Mouse (Mus musculus) forebrain, postnatal 0 days (tissue): ENCODE data around the gene Serf2. TPM values are rescaled to one million over a fixed set of nuclear protein-coding genes. Genes with fewer than 3 reads are reported as not detected.

Experiments
- ATAC-seq: fragments of 200-750 bp; cut with Nextera tagmentation; 2 replicates; pipeline ENCODE4 v1.8.0; 2017; ENCODE audit warnings: mild to moderate bottlenecking, moderate library complexity
- DNase-seq: peaks from one replicate; pipeline ENCODE4 v3.0.0-alpha.2; 2015
- H3K27ac ChIP-seq: fragments of 300-500 bp; sonication (generic); 2 replicates; pipeline ENCODE4 v1.5.1; 2014; ENCODE audit warnings: low read depth, mild to moderate bottlenecking, antibody characterized with exemption, low read length, moderate library complexity, mixed read lengths
- H3K27me3 ChIP-seq: fragments of 300-500 bp; sonication (generic); 2 replicates; pipeline ENCODE4 v1.6.1; 2014; ENCODE audit warnings: mild to moderate bottlenecking, low read length, mixed read lengths; ENCODE audit not compliant: insufficient read depth
- H3K36me3 ChIP-seq: fragments of 300-500 bp; sonication (generic); 2 replicates; pipeline ENCODE4 v1.6.1; 2014; ENCODE audit warnings: mild to moderate bottlenecking, moderate library complexity; ENCODE audit not compliant: insufficient read depth
- H3K4me1 ChIP-seq: fragments of 300-500 bp; sonication (generic); 2 replicates; pipeline ENCODE4 v1.6.1; 2014; ENCODE audit warnings: antibody characterized with exemption; ENCODE audit not compliant: insufficient read depth
- H3K4me2 ChIP-seq: fragments of 300-500 bp; sonication (generic); 2 replicates; pipeline ENCODE4 v1.6.1; 2014; ENCODE audit warnings: low read depth, mild to moderate bottlenecking, moderate library complexity
- H3K4me3 ChIP-seq: fragments of 300-500 bp; sonication (generic); 2 replicates; pipeline ENCODE4 v1.5.1; 2014; ENCODE audit warnings: low read depth, low read length, mixed read lengths
- H3K9ac ChIP-seq: fragments of 300-500 bp; sonication (generic); 2 replicates; pipeline ENCODE4 v1.6.1; 2014; ENCODE audit warnings: mild to moderate bottlenecking
- H3K9me3 ChIP-seq: fragments of 300-500 bp; sonication (generic); 2 replicates; pipeline ENCODE4 v1.6.1; 2016; ENCODE audit warnings: low read length
- CTCF ChIP-seq: sonication (generic); IDR thresholded peaks from 2 replicates; pipeline ENCODE4 v1.5.1; 2016; ENCODE audit warnings: antibody characterized with exemption, control low read depth, low read depth
- WGBS: fragments of 180-500 bp; shearing (Covaris S2); extraction: QIAGEN DNeasy Blood & Tissue Kit; methylation state at CpG from one replicate; pipeline ENCODE4 v1.1.7; 2014; 5-methylcytosine and 5-hydroxymethylcytosine counted together
- polyA plus RNA-seq: library from polyadenylated mRNA; unstranded; fragments of >200 nt; fragmentation: Nextera tagmentation; extraction: Ambion mirVana; gene quantifications from 2 replicates; pipeline ENCODE4 v1.2.1, GENCODE M21; 2015
- total RNA-seq: library from RNA; depleted of rRNA; stranded (reverse); fragments of >200 nt; gene quantifications from 2 replicates; pipeline ENCODE4 v1.2.3, GENCODE M21; 2014

Serf2 gene
- total and polyA plus RNA-seq, 2 experiments from 2014 or later = 303 to 323 TPM

DNA sequence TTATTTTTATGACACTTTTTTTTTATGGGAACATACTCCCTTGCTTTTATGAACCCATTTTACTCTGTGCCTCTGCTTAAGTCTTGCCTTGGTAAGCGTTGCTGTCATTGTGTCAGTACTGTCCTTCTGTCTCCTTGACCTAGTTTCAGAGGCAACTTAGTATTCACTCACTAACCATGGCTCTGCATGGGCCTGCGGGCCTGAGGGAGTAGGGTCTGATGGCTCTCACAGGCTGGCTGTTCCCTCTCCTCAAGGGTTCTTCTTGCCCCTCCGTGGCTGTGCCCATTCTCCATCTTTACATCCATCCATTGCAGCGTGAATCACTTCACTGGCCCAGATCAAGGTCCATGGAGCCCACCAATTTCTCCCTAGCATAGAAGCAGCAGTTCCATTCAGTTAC lies 2.5 kb upstream of the Serf2 start:
- no peak for DNase-seq
- Histone ChIP-seq H3K27ac (no peak overlapping the region), H3K9me3 (no peaks in the 10 kb centered on the region), H3K4me1 (peaks cover 14% of the 10 kb centered on the region), H3K9ac (no peak overlapping the region), H3K4me3 (no peak overlapping the region), H3K4me2 (no peak overlapping the region), H3K36me3 (peaks cover 5% of the 10 kb centered on the region; the same call in 1 of the 2 replicates), H3K27me3 (peaks cover 7% of the 10 kb centered on the region)
- no peak for TF ChIP-seq CTCF
- WGBS = 82% methylated on average over 4 of the region's 4 CpGs
- no peak for ATAC-seq

GRCm38 (mm10) chr2:121447006-121447405 lies 2.0 kb upstream of the Serf2 start:
- Histone ChIP-seq H3K27ac (no peak overlapping the region), H3K4me1 (peaks cover 14% of the 10 kb centered on the region), H3K9me3 (no peaks in the 10 kb centered on the region), H3K9ac (no peak overlapping the region), H3K36me3 (peaks cover 7% of the 10 kb centered on the region; the same call in 1 of the 2 replicates), H3K27me3 (peaks cover 6% of the 10 kb centered on the region), H3K4me3 (no peak overlapping the region), H3K4me2 (no peak overlapping the region)
- DNase-seq (no peak), ATAC-seq (no peak)
- no peak for TF ChIP-seq CTCF
- 94% methylated on average over 3 of the region's 3 CpGs for WGBS

GRCm38 (mm10) chr2:121448136-121448535 lies 859 bp upstream of the Serf2 start:
- ATAC-seq (no peak), DNase-seq (peak; percentile 43)
- TF ChIP-seq CTCF = peak; percentile 37
- peak overlapping the region; percentile 28; the same call in 1 of the 2 replicates for H3K9ac ChIP-seq
- H3K4me2 ChIP-seq = peak overlapping the region; percentile 81
- 15% methylated on average over 9 of the region's 9 CpGs for WGBS
- H3K4me1 ChIP-seq = peaks cover 5% of the 10 kb centered on the region; the same call in 1 of the 2 replicates
- no peaks in the 10 kb centered on the region for H3K27me3 ChIP-seq
- peak overlapping the region; percentile 69; the same call in 1 of the 2 replicates for H3K27ac ChIP-seq
- H3K4me3 ChIP-seq = peak overlapping the region; percentile 91
- no peaks in the 10 kb centered on the region for H3K9me3 ChIP-seq
- H3K36me3 ChIP-seq = peaks cover 17% of the 10 kb centered on the region

DNA sequence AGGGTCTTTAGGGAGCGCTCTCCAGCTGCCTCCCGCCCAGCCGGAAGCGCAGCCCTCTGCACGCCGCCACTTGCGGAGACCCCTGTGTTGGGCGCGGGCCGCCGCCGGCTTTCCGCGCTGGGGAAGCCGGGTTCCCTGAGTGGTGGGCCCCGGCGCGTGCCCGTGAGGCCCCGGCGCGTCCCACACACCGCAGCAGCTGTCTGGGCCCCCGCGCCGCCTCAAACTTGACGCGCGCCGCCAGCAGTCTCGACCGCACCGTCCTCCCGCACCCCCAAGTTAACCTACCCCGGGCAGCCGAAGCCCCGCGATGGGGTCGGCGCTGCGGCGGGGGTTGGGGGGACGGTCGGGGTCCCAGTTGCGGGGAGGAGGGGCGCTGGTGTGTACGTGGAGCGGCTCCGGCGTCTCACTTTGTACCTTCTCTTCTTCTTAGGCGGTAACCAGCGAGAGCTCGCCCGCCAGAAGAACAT lies 583 bp downstream of the Serf2 start:
- 2% methylated on average over 53 of the region's 54 CpGs for WGBS
- Histone ChIP-seq H3K27me3 (no peaks in the 10 kb centered on the region), H3K9me3 (no peaks in the 10 kb centered on the region), H3K27ac (peak overlapping the region; percentile 97), H3K4me2 (peak overlapping the region; percentile 81), H3K9ac (peak overlapping the region; percentile 85), H3K4me3 (peak overlapping the region; percentile 91), H3K4me1 (peaks cover 5% of the 10 kb centered on the region; the same call in 1 of the 2 replicates), H3K36me3 (peaks cover 20% of the 10 kb centered on the region)
- TF ChIP-seq CTCF = no peak
- peak; percentile 70 for ATAC-seq
- DNase-seq = no peak

DNA sequence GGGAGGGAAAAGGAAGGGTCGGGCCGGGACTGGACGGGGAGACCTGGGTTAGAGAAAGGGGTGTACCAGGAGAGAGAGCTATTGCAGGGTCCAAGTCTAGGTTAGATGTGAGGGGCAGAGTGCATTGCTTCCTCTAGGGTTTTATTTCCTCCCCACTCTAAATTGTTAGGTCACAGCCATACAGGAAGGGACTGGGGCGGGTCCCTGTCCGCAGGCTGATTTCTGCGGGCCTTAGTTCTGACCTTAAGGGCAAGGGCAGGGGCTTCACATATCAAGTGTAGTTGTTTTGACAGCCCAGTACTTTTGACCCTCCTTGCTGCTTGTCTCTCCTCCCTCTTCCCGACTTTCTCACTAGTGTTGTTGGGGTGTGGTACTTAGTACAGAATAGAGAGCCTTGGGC lies 1.1 kb downstream of the Serf2 start:
- Histone ChIP-seq H3K9ac (peak overlapping the region; percentile 85), H3K4me3 (peak overlapping the region; percentile 91), H3K4me1 (peaks cover 5% of the 10 kb centered on the region; the same call in 1 of the 2 replicates), H3K4me2 (peak overlapping the region; percentile 81), H3K27ac (peak overlapping the region; percentile 97), H3K9me3 (no peaks in the 10 kb centered on the region), H3K36me3 (peaks cover 20% of the 10 kb centered on the region), H3K27me3 (no peaks in the 10 kb centered on the region)
- WGBS = 7% methylated on average over 7 of the region's 7 CpGs
- no peak for TF ChIP-seq CTCF
- ATAC-seq = no peak
- DNase-seq = no peak

- Histone ChIP-seq H3K4me2 (no peak overlapping the region), H3K4me3 (no peak overlapping the region), H3K4me1 (peaks cover 11% of the 10 kb centered on the region; the same call in 1 of the 2 replicates), H3K27me3 (no peaks in the 10 kb centered on the region), H3K9me3 (no peaks in the 10 kb centered on the region), H3K9ac (no peak overlapping the region), H3K36me3 (peaks cover 20% of the 10 kb centered on the region), H3K27ac (no peak overlapping the region)
- 88% methylated on average over 4 of the region's 4 CpGs for WGBS
- no peak for DNase-seq
- no peak for TF ChIP-seq CTCF
- ATAC-seq = no peak
Observed at GRCm38 (mm10) chr2:121452361-121452760, 3.4 kb downstream of the Serf2 start.

DNA sequence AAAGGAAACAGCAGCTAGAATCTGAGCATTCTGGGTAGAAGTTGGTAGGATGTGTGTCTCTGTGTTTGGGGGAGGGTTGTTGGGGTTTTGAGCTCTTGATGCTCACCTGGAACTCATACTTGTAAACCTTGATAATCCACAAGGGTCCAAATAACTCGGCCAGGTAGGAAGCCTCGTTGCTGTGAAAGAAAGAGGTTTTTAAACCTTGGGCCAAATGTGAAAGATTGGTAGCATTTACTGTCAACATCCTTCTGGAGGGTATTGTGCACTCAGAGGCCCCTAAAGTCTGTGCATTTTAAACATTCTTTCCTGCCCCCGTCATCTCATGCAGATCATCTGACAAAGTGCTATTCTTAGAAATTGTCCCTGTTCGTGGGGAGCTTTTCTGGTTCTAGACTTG lies 4.0 kb downstream of the Serf2 start, which contains the start of gene Hypk:
Gene Hypk, plus strand, starts transcription at position 301 of the 400 bp plus-strand sequence.
- DNase-seq (no peak), ATAC-seq (no peak)
- H3K4me2 ChIP-seq = no peak within 1 kb of the TSS
- no peak within 1 kb of the TSS for H3K4me3 ChIP-seq
- WGBS = 77% methylated on average over 4 of the region's 4 CpGs
- no peaks in the 10 kb centered on the region for H3K27me3 ChIP-seq
- H3K36me3 ChIP-seq = peaks cover 20% of the 10 kb centered on the region
- H3K9ac ChIP-seq = no peak within 1 kb of the TSS
- peaks cover 15% of the 10 kb centered on the region for H3K4me1 ChIP-seq
- H3K9me3 ChIP-seq = no peaks in the 10 kb centered on the region
- TF ChIP-seq CTCF = no peak
- H3K27ac ChIP-seq = no peak within 1 kb of the TSS
